Mouse (Mus musculus) stomach, postnatal 0 days (tissue): ENCODE measurements around the gene Dazap1. TPM values are rescaled to one million over a fixed set of nuclear protein-coding genes. Genes with fewer than 3 reads are reported as not detected.
A peak's percentile ranks its signal among the peaks of the same experiment; 100 is the strongest.

Experiments used
- ATAC-seq: fragments of 200-750 bp; cut with Nextera tagmentation; 2 replicates; pipeline ENCODE4 v1.8.0; 2017; ENCODE audit not compliant: low FRiP score, low TSS enrichment
- DNase-seq: peaks from one replicate; pipeline ENCODE4 v3.0.0-alpha.2; 2016; ENCODE audit warnings: low spot score
- H3K27ac ChIP-seq: fragments of 300-500 bp; sonication (generic); replicated peaks from 2 replicates; pipeline ENCODE4 v1.5.1; 2014; ENCODE audit warnings: mild to moderate bottlenecking, control low read depth
- H3K27me3 ChIP-seq: fragments of 300-500 bp; sonication (generic); 2 replicates; pipeline ENCODE4 v1.6.1; 2014; ENCODE audit warnings: low read length; ENCODE audit not compliant: control insufficient read depth, insufficient read depth
- H3K36me3 ChIP-seq: fragments of 300-500 bp; sonication (generic); 2 replicates; pipeline ENCODE4 v1.6.1; 2014; ENCODE audit warnings: low read length, mixed read lengths; ENCODE audit not compliant: control insufficient read depth, insufficient read depth
- H3K4me1 ChIP-seq: fragments of 300-500 bp; sonication (generic); replicated peaks from 2 replicates; pipeline ENCODE4 v1.6.1; 2014; ENCODE audit warnings: antibody characterized with exemption; ENCODE audit not compliant: control insufficient read depth, insufficient read depth
- H3K4me2 ChIP-seq: fragments of 300-500 bp; sonication (generic); replicated peaks from 2 replicates; pipeline ENCODE4 v1.6.1; 2014; ENCODE audit warnings: low read depth, mild to moderate bottlenecking, control low read depth, moderate library complexity
- H3K4me3 ChIP-seq: fragments of 300-500 bp; sonication (generic); 2 replicates; pipeline ENCODE4 v1.5.1; 2014; ENCODE audit warnings: low read depth, low read length, control low read depth
- H3K9ac ChIP-seq: fragments of 300-500 bp; sonication (generic); 2 replicates; pipeline ENCODE4 v1.6.1; 2014; ENCODE audit warnings: mild to moderate bottlenecking, low read length, control low read depth, mixed read lengths
- H3K9me3 ChIP-seq: fragments of 300-500 bp; sonication (generic); 2 replicates; pipeline ENCODE4 v1.6.1; 2016; ENCODE audit warnings: low read length; ENCODE audit not compliant: control insufficient read depth
- CTCF ChIP-seq: IDR thresholded peaks from 2 replicates; pipeline ENCODE4 v1.5.1; 2016; ENCODE audit warnings: antibody characterized with exemption, low read depth, mild to moderate bottlenecking, moderate library complexity
- EP300 ChIP-seq: optimal IDR thresholded peaks from 2 replicates; pipeline ENCODE3; 2016; ENCODE audit warnings: antibody characterized with exemption
- WGBS: fragments of 180-500 bp; shearing (Covaris S2); extraction: QIAGEN DNeasy Blood & Tissue Kit; methylation state at CpG from one replicate; pipeline ENCODE4 v1.1.7; 2014; 5-methylcytosine and 5-hydroxymethylcytosine counted together
- polyA plus RNA-seq: library from polyadenylated mRNA; unstranded; fragments of >200 nt; fragmentation: Nextera tagmentation; extraction: Ambion mirVana; gene quantifications from 2 replicates; pipeline ENCODE4 v1.2.1, GENCODE M21; 2015

Dazap1 gene
- polyA plus RNA-seq, 1 experiment from 2014 or later, result 27.4 TPM

DNA sequence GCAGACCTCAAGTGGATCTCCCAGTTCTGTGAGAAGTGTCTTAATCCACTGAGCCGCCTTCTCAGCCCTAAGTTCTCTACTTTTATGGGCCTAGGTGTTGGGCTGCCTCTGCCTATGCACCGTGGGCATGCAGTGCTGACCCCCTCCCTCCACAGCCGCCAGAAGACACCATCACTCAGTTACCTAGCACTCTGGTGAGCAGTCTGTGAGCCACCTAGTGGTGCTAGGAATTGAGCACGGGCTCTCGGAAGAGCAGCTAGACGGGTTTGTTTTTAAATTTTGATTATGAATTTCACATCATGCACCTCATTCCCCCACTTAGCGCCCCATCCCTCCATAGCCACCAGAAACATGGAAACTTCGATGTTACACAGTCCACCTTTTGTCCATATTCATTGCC, 27.4 kb downstream of the Dazap1 start:
- no peaks in the 10 kb centered on the region for H3K4me1 ChIP-seq
- no peaks in the 10 kb centered on the region for H3K9me3 ChIP-seq
- H3K9ac ChIP-seq, result no peak overlapping the region
- no peaks in the 10 kb centered on the region for H3K27me3 ChIP-seq
- no peak for ATAC-seq
- H3K4me2 ChIP-seq, result no peak overlapping the region
- WGBS, result 61% methylated on average over 8 of the region's 8 CpGs
- no peak overlapping the region for H3K4me3 ChIP-seq
- TF ChIP-seq EP300, result no peak
- TF ChIP-seq CTCF, result peak; percentile 54
- H3K27ac ChIP-seq, result no peak overlapping the region
- peak; percentile 48 for DNase-seq
- peaks cover 17% of the 10 kb centered on the region for H3K36me3 ChIP-seq

DNA sequence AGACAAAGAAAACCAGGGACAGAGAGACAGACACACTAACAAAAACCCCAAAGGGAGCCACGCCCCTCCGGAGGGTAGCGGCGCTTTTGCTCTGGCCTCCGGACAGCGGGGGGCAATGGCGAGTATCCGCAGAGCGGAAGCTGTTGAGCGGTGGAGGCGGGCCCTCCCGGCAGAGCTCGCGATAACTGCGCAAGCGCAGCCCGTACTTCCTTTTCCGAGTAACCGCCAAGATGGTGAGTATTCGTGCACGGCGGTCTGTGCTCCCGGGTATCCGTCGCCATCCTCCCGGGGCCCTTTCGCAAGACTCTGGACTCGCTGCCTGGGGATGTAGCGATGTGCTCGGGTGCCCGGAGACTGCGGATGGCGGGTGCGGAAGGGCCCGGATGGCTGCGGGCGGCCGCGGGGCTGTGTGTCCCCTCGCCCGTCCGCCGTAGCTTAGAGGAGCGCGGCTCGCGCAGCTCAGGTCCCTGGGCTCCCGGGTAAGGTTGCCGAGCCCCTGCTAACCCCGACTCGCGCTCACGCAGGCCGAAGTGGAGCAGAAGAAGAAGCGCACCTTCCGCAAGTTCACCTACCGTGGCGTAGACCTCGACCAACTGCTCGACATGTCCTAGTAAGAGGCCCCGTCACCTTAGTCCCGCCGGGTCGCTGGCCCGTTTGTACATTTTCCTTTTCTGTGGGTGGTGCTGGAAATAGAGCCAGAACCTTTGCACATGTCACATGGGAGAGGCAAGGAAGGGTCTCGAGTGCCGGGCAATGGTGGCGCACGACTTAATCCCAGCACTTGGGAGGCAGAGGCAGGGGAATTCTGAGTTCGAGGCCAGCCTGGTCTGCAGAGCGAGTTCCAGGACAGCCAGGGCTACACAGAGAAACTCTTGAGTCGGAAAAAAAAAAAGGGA, 31.2 kb downstream of the Dazap1 start, which contains the start of gene Rps15:
TSS of gene Rps15 (plus strand) at position 203 of the 896 bp plus-strand sequence.
- Histone ChIP-seq H3K27me3 (no peaks in the 10 kb centered on the region), H3K27ac (peak within 1 kb of the TSS; percentile 95), H3K36me3 (peaks cover 8% of the 10 kb centered on the region), H3K4me1 (no peaks in the 10 kb centered on the region), H3K4me2 (peak within 1 kb of the TSS; percentile 68), H3K9me3 (no peaks in the 10 kb centered on the region), H3K9ac (peak within 1 kb of the TSS; percentile 97), H3K4me3 (peak within 1 kb of the TSS; percentile 90)
- DNase-seq (peak; percentile 96), ATAC-seq (peak; percentile 88)
- peak; percentile 83 for TF ChIP-seq CTCF
- TF ChIP-seq EP300, result peak; percentile 89
- WGBS, result under 1% methylated on average over 71 of the region's 72 CpGs

DNA sequence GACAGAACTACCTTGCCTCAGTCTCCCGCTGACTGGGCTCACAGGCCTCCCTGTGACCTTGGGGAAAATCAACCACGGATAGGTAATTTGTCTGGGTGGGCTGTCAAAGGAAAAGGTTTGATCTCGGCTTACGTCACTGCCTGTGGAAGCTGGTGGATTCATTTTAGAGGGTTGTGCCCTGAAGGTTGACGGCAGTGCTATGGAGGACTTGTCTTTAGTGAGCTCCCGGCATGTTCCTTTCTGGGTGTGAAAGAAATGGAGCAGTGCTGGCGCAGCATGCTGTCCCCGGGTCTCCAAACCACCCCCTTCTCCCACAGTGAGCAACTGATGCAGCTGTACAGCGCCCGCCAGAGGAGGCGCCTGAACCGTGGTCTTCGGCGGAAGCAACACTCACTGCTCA, 32.0 kb downstream of the Dazap1 start:
- 17% methylated on average over 14 of the region's 14 CpGs for WGBS

GRCm38 (mm10) chr10:80294311-80294710, 33.0 kb downstream of the Dazap1 start:
- H3K4me1 ChIP-seq, result no peaks in the 10 kb centered on the region
- peaks cover 8% of the 10 kb centered on the region for H3K36me3 ChIP-seq
- no peaks in the 10 kb centered on the region; the same call in 1 of the 2 replicates for H3K27me3 ChIP-seq
- no peak overlapping the region for H3K27ac ChIP-seq
- DNase-seq (no peak), ATAC-seq (no peak)
- no peak for TF ChIP-seq EP300
- TF ChIP-seq CTCF, result no peak
- WGBS, result 67% methylated on average over 4 of the region's 4 CpGs
- H3K9me3 ChIP-seq, result no peaks in the 10 kb centered on the region
- H3K9ac ChIP-seq, result no peak overlapping the region
- no peak overlapping the region for H3K4me3 ChIP-seq
- no peak overlapping the region for H3K4me2 ChIP-seq

More for the DNA sequence above, 32.0 kb downstream of the Dazap1 start:
- Histone ChIP-seq H3K4me3 (peak overlapping the region; percentile 90), H3K4me2 (peak overlapping the region; percentile 68), H3K9ac (peak overlapping the region; percentile 97), H3K27ac (peak overlapping the region; percentile 95), H3K27me3 (no peaks in the 10 kb centered on the region), H3K4me1 (no peaks in the 10 kb centered on the region), H3K9me3 (no peaks in the 10 kb centered on the region), H3K36me3 (peaks cover 8% of the 10 kb centered on the region)
- DNase-seq, result no peak
- TF ChIP-seq CTCF, result peak; percentile 35
- no peak for TF ChIP-seq EP300
- no peak for ATAC-seq

- ATAC-seq, result no peak
- Histone ChIP-seq H3K27ac (no peak overlapping the region), H3K4me2 (no peak overlapping the region), H3K27me3 (no peaks in the 10 kb centered on the region; the same call in 1 of the 2 replicates), H3K4me1 (no peaks in the 10 kb centered on the region), H3K9me3 (no peaks in the 10 kb centered on the region), H3K9ac (no peak overlapping the region), H3K36me3 (peaks cover 8% of the 10 kb centered on the region), H3K4me3 (no peak overlapping the region)
- 45% methylated on average over 7 of the region's 7 CpGs for WGBS
- no peak for DNase-seq
- TF ChIP-seq EP300 (no peak), CTCF (no peak)
These were observed 33.6 kb downstream of the Dazap1 start for GRCm38 (mm10) chr10:80294788-80295303.
